Mouse (Mus musculus): ENCODE results near the gene Tbc1d14.

GRCm38 (mm10) chr5:36559510-36560235 is 33.4 kb downstream of the Tbc1d14 start:
- TF ChIP-seq CTCF (IDR thresholded peaks at IDR 0.05; ENCODE audit: control insufficient read depth, insufficient read depth, low read length) (no peak), POLR2A (IDR thresholded peaks at IDR 0.05; ENCODE audit: borderline replicate concordance, control insufficient read depth, low read depth, low read length) (no peak)

All from bone marrow, adult 2 months (tissue).